Mouse (Mus musculus) ES-E14 (cell line): Measurements from ENCODE around the gene Tpo. TPM values are rescaled to one million over a fixed set of nuclear protein-coding genes. Genes with fewer than 3 reads are reported as not detected.

Source experiments
- DNase-seq: peaks from one replicate; pipeline ENCODE4 v3.0.0-alpha.2; 2013; ENCODE audit warnings: low read depth, low spot score
- H3K27ac ChIP-seq: 2 replicates; pipeline ENCODE4 v1.5.1; 2012; ENCODE audit warnings: low read depth, mild to moderate bottlenecking, low read length, moderate library complexity, mixed read lengths; ENCODE audit not compliant: poor library complexity, insufficient read depth, severe bottlenecking
- H3K36me3 ChIP-seq: 2 replicates; pipeline ENCODE4 v1.6.1; 2012; ENCODE audit warnings: mild to moderate bottlenecking, low read length, moderate library complexity, mixed read lengths; ENCODE audit not compliant: control insufficient read depth, poor library complexity, insufficient read depth, severe bottlenecking
- H3K4me1 ChIP-seq, 2 experiments: fragments of 150-350 bp in 1 of 2; sonication (generic) in 1 of 2; 2 replicates each; pipeline ENCODE4 v1.6.1; 2012; ENCODE audit warnings: low read length in 2 of 2, mild to moderate bottlenecking in 1 of 2, mixed read lengths in 1 of 2; ENCODE audit not compliant: control insufficient read depth in 2 of 2, insufficient read depth in 2 of 2, poor library complexity in 1 of 2
- H3K4me3 ChIP-seq, 2 experiments: fragments of 150-350 bp in 1 of 2; sonication (generic) in 1 of 2; 2 replicates each; pipeline ENCODE4 v1.5.1; 2012; ENCODE audit warnings: low read length in 2 of 2, low read depth in 1 of 2, mild to moderate bottlenecking in 1 of 2, mixed read lengths in 1 of 2; ENCODE audit not compliant: insufficient read depth in 1 of 2, poor library complexity in 1 of 2, severe bottlenecking in 1 of 2
- H3K9ac ChIP-seq: 2 replicates; pipeline ENCODE4 v1.6.1; 2012; ENCODE audit warnings: low read depth, mild to moderate bottlenecking, low read length, mixed read lengths; ENCODE audit not compliant: poor library complexity, insufficient read depth, severe bottlenecking
- H3K9me3 ChIP-seq: fragments of 150-350 bp; sonication (generic); 2 replicates; pipeline ENCODE4 v1.6.1; 2012; ENCODE audit warnings: low read depth, mild to moderate bottlenecking, low read length; ENCODE audit not compliant: control insufficient read depth, insufficient read depth
- CHD2 ChIP-seq: IDR thresholded peaks from 2 replicates; pipeline ENCODE4 v1.6.1; 2014; ENCODE audit warnings: mild to moderate bottlenecking, low read depth, low read length, inconsistent platforms
- HCFC1 ChIP-seq: IDR thresholded peaks from 2 replicates; pipeline ENCODE4 v1.6.1; 2012; ENCODE audit warnings: low read length, inconsistent platforms, borderline replicate concordance; ENCODE audit not compliant: insufficient read depth
- MAFK ChIP-seq: IDR thresholded peaks from 2 replicates; pipeline ENCODE4 v1.6.1; 2014; ENCODE audit warnings: mild to moderate bottlenecking, low read depth, low read length, inconsistent platforms; ENCODE audit not compliant: insufficient read depth
- ZC3H11A ChIP-seq: IDR thresholded peaks from 2 replicates; pipeline ENCODE4 v1.6.1; 2012; ENCODE audit warnings: low read depth, mild to moderate bottlenecking, inconsistent platforms, low read length, borderline replicate concordance
- ZNF384 ChIP-seq: IDR thresholded peaks from 2 replicates; pipeline ENCODE4 v1.6.1; 2012; ENCODE audit warnings: low read depth, low read length, inconsistent platforms
- in situ Hi-C, 2 experiments: fragments of 600-800 bp; cut with MboI; formaldehyde crosslinking; loops; one replicate each; pipeline ENCODE4 v1.15.1; 2025; ENCODE audit warnings: low sequenced_read_pairs in 2 of 2, inconsistent platforms in 1 of 2; ENCODE audit not compliant: unreplicated experiment in 2 of 2
- total RNA-seq: library from RNA; depleted of rRNA; stranded (reverse); fragments of 300-350 nt; gene quantifications from 2 replicates; pipeline ENCODE4 v1.2.3, GENCODE M21; 2012

The Tpo gene
- total RNA-seq, 1 experiment: 0.31 TPM

GRCm38 (mm10) chr12:30035406-30035805, 97.0 kb downstream of the Tpo start:
- Histone ChIP-seq H3K27ac (no peak overlapping the region), H3K9me3 (no peaks in the 10 kb centered on the region), H3K36me3 (no peaks in the 10 kb centered on the region), H3K9ac (no peak overlapping the region), H3K4me1 (no peaks in the 10 kb centered on the region), H3K4me3 (no peak overlapping the region)
- TF ChIP-seq CHD2 (no peak), ZNF384 (no peak), HCFC1 (no peak), ZC3H11A (no peak), MAFK (no peak)
- no peak for DNase-seq
- in situ Hi-C loops: loop anchor here in 1 of 2 experiments (25.0 kb wide), 1 partner anchor 552 kb away; the partner anchor contains the start of gene Tmem18

GRCm38 (mm10) chr12:30034681-30035080, 97.7 kb downstream of the Tpo start:
- no peak for DNase-seq
- no peaks in the 10 kb centered on the region for H3K4me1 ChIP-seq
- H3K4me3 ChIP-seq: no peak overlapping the region
- H3K36me3 ChIP-seq: no peaks in the 10 kb centered on the region
- no peaks in the 10 kb centered on the region for H3K9me3 ChIP-seq
- in situ Hi-C loops: loop anchor here in 1 of 2 experiments (25.0 kb wide), 1 partner anchor 553 kb away; the partner anchor contains the start of gene Tmem18
- no peak for TF ChIP-seq ZNF384
- TF ChIP-seq ZC3H11A: no peak
- no peak for TF ChIP-seq MAFK
- TF ChIP-seq CHD2: no peak
- TF ChIP-seq HCFC1: no peak
- no peak overlapping the region for H3K27ac ChIP-seq
- H3K9ac ChIP-seq: no peak overlapping the region

- Histone ChIP-seq H3K9ac (no peak overlapping the region), H3K9me3 (no peaks in the 10 kb centered on the region), H3K36me3 (no peaks in the 10 kb centered on the region), H3K27ac (no peak overlapping the region), H3K4me3 (no peak overlapping the region), H3K4me1 (no peaks in the 10 kb centered on the region)
- TF ChIP-seq ZC3H11A (no peak), ZNF384 (no peak), CHD2 (no peak), MAFK (no peak), HCFC1 (no peak)
- in situ Hi-C loops: loop anchor here in 1 of 2 experiments (25.0 kb wide), 1 partner anchor 557 kb away; the partner anchor contains the start of gene Tmem18
- DNase-seq: no peak
Observed at GRCm38 (mm10) chr12:30030571-30030970, 101.9 kb downstream of the Tpo start.

GRCm38 (mm10) chr12:30029111-30029510, 103.3 kb downstream of the Tpo start:
- Histone ChIP-seq H3K4me3 (no peak overlapping the region), H3K27ac (no peak overlapping the region), H3K36me3 (no peaks in the 10 kb centered on the region), H3K4me1 (no peaks in the 10 kb centered on the region), H3K9ac (no peak overlapping the region), H3K9me3 (no peaks in the 10 kb centered on the region)
- TF ChIP-seq HCFC1 (no peak), MAFK (no peak), ZNF384 (no peak), CHD2 (no peak), ZC3H11A (no peak)
- in situ Hi-C loops: loop anchor here in 1 of 2 experiments (10.0 to 25.0 kb wide), 2 partner anchors 114 to 558 kb away; partner anchors contain the start of gene Tmem18
- DNase-seq: no peak
